Mouse (Mus musculus) forebrain, embryonic 12.5 days (tissue): ENCODE measurements around the gene Hoxc8. TPM values are rescaled to one million over a fixed set of nuclear protein-coding genes. Genes with fewer than 3 reads are reported as not detected.

ENCODE experiments used
- ATAC-seq: fragments of 200-750 bp; cut with Nextera tagmentation; 2 replicates; pipeline ENCODE4 v1.8.0; 2017; ENCODE audit warnings: moderate TSS enrichment; ENCODE audit not compliant: low FRiP score
- H3K27ac ChIP-seq: fragments of 300-500 bp; sonication (generic); 2 replicates; pipeline ENCODE4 v1.5.1; 2016; ENCODE audit warnings: mild to moderate bottlenecking
- H3K27me3 ChIP-seq: fragments of 300-500 bp; sonication (generic); 2 replicates; pipeline ENCODE4 v1.6.1; 2016; ENCODE audit warnings: mild to moderate bottlenecking
- H3K36me3 ChIP-seq: fragments of 300-500 bp; sonication (generic); replicated peaks from 2 replicates; pipeline ENCODE4 v1.6.1; 2016; ENCODE audit warnings: mild to moderate bottlenecking
- H3K4me1 ChIP-seq: fragments of 300-500 bp; sonication (generic); 2 replicates; pipeline ENCODE4 v1.6.1; 2016
- H3K4me2 ChIP-seq: fragments of 300-500 bp; sonication (generic); 2 replicates; pipeline ENCODE4 v1.6.1; 2016; ENCODE audit warnings: mild to moderate bottlenecking, moderate library complexity
- H3K4me3 ChIP-seq: fragments of 300-500 bp; sonication (generic); replicated peaks from 2 replicates; pipeline ENCODE4 v1.5.1; 2016; ENCODE audit warnings: mild to moderate bottlenecking
- H3K9ac ChIP-seq: fragments of 300-500 bp; sonication (generic); 2 replicates; pipeline ENCODE4 v1.6.1; 2016; ENCODE audit warnings: mild to moderate bottlenecking
- H3K9me3 ChIP-seq: fragments of 300-500 bp; sonication (generic); 2 replicates; pipeline ENCODE4 v1.6.1; 2016
- WGBS: fragments of 180-500 bp; shearing (Covaris S2); methylation state at CpG from one replicate; pipeline ENCODE4 v1.1.7; 2016; 5-methylcytosine and 5-hydroxymethylcytosine counted together
- polyA plus RNA-seq: library from polyadenylated mRNA; unstranded; fragments of >200 nt; fragmentation: Nextera tagmentation; extraction: Ambion mirVana; gene quantifications from 2 replicates; pipeline ENCODE4 v1.2.1, GENCODE M21; 2016

Hoxc8 gene
- polyA plus RNA-seq, 1 experiment from 2014 or later: not detected

DNA sequence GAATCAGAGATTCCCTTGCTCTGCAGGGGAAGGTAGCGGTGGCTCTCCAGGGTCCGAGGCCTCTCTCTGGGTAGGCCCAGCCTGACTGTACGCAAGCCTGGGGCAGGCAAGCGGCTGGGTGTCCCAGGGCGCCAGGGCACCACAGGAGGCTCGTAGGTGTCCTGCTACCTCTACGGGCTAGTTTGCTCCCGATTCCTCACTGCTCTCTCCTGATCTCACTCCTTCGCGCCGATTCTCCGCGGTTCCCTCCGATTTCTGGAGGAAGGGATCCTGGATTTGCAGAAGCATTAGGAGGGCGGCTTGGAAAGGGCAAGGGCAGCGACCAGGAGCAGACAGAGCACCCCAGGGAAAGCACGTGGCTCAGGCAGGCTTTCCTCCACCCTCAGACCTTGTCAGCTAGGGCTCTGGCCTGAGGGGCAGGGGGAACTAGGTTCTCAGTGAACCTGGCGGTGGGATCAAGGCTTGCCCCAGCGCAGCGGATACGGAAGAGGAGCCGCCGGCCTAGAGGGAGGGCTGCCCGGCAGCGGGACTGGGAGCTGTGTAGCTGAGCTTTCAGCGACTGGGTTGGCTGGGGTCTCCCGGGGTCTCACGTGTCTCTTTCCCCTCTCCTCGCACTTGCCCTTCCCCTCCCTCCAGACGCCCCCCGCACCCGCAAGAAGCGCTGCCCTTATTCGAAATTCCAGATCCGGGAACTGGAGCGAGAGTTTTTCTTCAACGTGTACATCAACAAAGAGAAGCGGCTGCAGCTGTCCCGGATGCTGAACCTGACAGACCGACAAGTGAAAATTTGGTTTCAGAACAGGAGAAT is 34.4 kb upstream of the Hoxc8 start:
- H3K27me3 ChIP-seq: peaks cover 98% of the 10 kb centered on the region
- no peak overlapping the region for H3K27ac ChIP-seq
- no peak overlapping the region for H3K4me2 ChIP-seq
- ATAC-seq: no peak
- H3K4me1 ChIP-seq: no peaks in the 10 kb centered on the region
- no peak overlapping the region for H3K4me3 ChIP-seq
- no peaks in the 10 kb centered on the region for H3K9me3 ChIP-seq
- under 1% methylated on average over 40 of the region's 40 CpGs for WGBS
- no peak overlapping the region for H3K9ac ChIP-seq
- no peaks in the 10 kb centered on the region for H3K36me3 ChIP-seq

DNA sequence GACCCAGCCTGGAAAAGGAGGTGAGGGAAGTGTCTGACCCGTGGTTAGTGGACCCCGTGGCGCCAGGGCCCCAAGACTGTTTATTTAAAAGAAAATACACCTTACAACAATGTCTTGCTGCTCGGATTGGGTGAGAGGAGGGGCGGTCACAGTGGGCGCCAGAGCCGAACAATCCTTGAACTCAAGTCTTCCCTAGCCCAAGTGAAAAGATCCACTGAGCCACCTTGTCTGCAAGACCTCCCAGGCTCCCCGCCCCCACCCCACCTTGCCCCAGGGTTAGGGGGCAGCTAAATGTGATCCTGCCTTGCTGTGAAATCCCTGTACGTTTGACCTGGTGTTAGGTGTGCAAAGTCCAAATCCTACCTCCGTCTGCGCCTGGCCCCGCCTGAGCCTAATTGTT is 33.5 kb upstream of the Hoxc8 start:
- H3K27me3 ChIP-seq: peaks cover 98% of the 10 kb centered on the region
- H3K9me3 ChIP-seq: no peaks in the 10 kb centered on the region
- H3K4me2 ChIP-seq: no peak overlapping the region
- no peak overlapping the region for H3K4me3 ChIP-seq
- ATAC-seq: no peak
- H3K27ac ChIP-seq: no peak overlapping the region
- H3K9ac ChIP-seq: no peak overlapping the region
- H3K4me1 ChIP-seq: no peaks in the 10 kb centered on the region
- no peaks in the 10 kb centered on the region for H3K36me3 ChIP-seq
- under 1% methylated on average over 12 of the region's 12 CpGs for WGBS

DNA sequence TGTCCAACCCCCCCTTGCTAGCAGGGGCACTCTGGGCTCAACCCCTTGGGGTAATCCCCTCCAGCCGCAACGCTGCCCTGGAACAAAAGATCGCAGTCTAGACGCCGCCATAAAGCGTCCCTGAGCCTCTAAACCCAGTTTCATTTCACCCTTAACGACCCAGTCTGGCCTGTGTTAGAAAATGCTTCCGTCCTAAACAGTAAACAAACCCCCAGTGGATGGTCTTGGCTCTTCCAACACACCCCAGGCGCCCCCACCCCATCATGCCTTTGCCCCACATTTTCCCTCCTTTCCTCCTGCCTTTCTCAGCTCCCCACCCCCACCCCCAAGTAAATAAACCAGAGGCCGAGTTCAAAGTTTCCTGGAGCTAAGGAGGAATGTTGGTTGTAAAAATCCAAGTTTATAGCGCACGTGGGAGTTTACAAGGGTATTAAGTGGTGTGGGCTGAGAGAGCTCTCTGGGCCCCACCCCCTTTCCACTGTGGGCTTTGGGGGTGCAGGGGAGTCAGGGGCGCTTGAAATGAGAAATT is 30.7 kb upstream of the Hoxc8 start:
- peaks cover 97% of the 10 kb centered on the region for H3K27me3 ChIP-seq
- no peaks in the 10 kb centered on the region for H3K9me3 ChIP-seq
- no peaks in the 10 kb centered on the region for H3K4me1 ChIP-seq
- H3K36me3 ChIP-seq: no peaks in the 10 kb centered on the region
- no peak overlapping the region for H3K4me2 ChIP-seq
- H3K27ac ChIP-seq: no peak overlapping the region
- H3K9ac ChIP-seq: no peak overlapping the region
- ATAC-seq: no peak
- WGBS: under 1% methylated on average over 13 of the region's 13 CpGs
- no peak overlapping the region for H3K4me3 ChIP-seq

DNA sequence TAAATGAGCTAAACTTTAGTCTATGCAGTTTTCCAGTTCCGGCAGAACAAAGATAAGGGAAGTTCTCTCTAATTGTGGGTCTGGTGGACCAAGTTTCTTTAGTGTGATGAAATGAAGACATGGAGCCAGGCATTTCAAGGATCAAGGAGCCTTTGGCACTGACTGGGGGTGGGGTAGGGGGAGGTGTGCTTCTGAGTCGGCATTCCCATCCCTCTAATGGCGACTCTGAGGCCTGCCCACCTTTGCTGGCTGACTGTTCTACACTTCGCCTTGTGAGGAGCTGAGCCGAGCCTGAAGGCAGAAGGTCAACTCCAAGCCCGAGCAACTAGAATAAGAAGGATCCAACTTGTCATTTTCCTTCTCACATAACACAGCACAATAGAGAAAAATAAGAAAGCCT is 28.7 kb upstream of the Hoxc8 start:
- no peak for ATAC-seq
- 7% methylated on average over 6 of the region's 6 CpGs for WGBS
- Histone ChIP-seq H3K27me3 (peaks cover 97% of the 10 kb centered on the region), H3K9ac (no peak overlapping the region), H3K4me1 (peaks cover 2% of the 10 kb centered on the region; the same call in 1 of the 2 replicates), H3K27ac (no peak overlapping the region), H3K4me3 (no peak overlapping the region), H3K36me3 (no peaks in the 10 kb centered on the region), H3K4me2 (no peak overlapping the region), H3K9me3 (no peaks in the 10 kb centered on the region)

DNA sequence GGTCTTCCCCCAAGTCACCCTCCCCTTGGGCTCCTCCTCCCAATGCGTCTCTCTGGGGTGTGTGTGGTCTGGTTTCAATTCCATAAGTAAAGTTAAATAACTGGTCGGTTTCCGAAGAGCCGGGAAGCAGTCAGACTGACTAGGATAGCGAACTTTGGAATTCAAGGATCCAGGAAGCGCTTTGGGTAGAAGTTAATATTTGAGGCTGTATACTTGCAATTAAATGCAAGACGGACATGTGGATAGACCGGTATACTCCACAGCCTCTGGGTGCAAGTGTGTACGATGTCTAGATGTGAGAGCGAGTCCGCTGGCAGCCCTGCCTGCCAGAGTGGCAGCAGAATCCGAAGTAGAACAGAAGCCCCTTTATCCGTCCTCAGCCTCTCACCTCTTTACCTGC is 27.9 kb upstream of the Hoxc8 start:
- no peak overlapping the region for H3K27ac ChIP-seq
- H3K4me1 ChIP-seq: peaks cover 4% of the 10 kb centered on the region; the same call in 1 of the 2 replicates
- no peak overlapping the region for H3K4me3 ChIP-seq
- H3K9me3 ChIP-seq: no peaks in the 10 kb centered on the region
- H3K36me3 ChIP-seq: no peaks in the 10 kb centered on the region
- H3K27me3 ChIP-seq: peaks cover 97% of the 10 kb centered on the region
- ATAC-seq: no peak
- H3K9ac ChIP-seq: no peak overlapping the region
- WGBS: 2% methylated on average over 13 of the region's 13 CpGs
- H3K4me2 ChIP-seq: no peak overlapping the region

DNA sequence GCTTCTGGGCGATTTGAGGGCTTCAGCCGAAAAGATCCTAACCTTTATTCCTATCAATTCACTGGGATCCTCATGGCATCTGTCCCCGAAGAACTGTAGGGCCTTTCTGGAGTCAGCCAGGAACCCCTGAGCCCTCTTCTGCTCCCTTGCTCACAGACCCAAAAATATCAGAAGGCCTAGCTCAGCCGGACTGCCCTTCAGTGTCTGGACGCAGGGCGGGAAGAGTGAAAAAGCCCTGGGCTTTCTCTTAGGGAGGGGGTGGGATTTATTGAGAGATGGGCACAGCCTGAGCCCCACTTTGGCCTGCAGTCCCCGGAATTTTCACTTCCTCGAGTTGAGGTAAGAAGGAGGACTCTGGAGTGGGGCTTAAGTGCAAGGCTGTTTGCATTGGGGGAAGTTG is 27.1 kb upstream of the Hoxc8 start:
- 2% methylated on average over 8 of the region's 8 CpGs for WGBS

DNA sequence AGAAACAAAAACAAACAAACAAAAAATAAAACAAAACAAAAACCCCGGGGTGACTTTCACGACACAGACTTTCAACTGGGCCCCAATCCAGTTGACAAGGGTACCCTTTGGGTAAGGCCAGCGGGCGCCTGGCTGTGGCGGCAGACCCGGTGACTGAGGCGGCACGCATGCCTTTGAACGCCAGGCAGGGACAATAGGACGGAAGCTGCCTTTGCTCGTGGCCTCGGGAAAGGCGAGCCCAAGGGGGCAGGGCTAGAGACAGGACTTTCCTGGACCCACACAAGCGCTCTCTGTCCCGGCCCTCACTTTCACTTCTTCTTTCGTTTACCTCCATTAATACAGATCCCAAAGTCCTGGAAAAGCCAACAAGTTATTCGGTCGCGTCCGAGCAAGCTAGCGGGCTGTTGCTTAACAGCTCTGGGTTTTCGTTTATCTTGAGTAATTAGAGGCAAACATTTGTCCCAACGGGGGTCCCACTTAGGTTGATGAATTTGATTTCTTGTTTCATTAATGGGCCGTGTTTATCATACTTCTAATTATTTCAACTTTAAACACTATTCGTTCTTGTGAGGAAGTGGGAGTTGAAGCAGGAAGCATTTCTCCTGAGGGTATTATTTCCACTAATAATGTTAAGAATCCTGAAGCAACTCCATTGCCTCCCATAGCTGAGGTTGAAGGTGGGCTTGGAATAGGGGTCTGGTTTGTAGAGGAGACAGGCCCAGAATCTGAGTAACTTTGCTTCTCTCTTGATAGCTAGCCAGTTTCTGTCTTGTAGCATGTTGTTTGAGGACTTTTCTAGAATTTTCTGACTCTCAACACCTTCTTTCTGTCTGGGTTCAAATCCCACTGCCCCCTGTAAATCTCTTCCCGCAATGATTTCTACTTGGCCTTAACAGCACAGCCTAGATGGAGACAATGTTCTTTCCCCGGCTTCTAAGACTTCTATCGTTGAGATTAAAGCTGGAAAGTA is 26.5 kb upstream of the Hoxc8 start:
- Histone ChIP-seq H3K4me2 (no peak overlapping the region), H3K27me3 (peaks cover 97% of the 10 kb centered on the region), H3K9me3 (no peaks in the 10 kb centered on the region), H3K27ac (no peak overlapping the region), H3K9ac (no peak overlapping the region), H3K4me3 (no peak overlapping the region), H3K4me1 (peaks cover 4% of the 10 kb centered on the region; the same call in 1 of the 2 replicates), H3K36me3 (no peaks in the 10 kb centered on the region)
- 1% methylated on average over 28 of the region's 28 CpGs for WGBS
- no peak for ATAC-seq

More for the DNA sequence above, 27.1 kb upstream of the Hoxc8 start:
- peaks cover 97% of the 10 kb centered on the region for H3K27me3 ChIP-seq
- no peak overlapping the region for H3K27ac ChIP-seq
- no peak overlapping the region for H3K4me2 ChIP-seq
- peaks cover 4% of the 10 kb centered on the region; the same call in 1 of the 2 replicates for H3K4me1 ChIP-seq
- no peak for ATAC-seq
- no peak overlapping the region for H3K4me3 ChIP-seq
- no peaks in the 10 kb centered on the region for H3K9me3 ChIP-seq
- H3K9ac ChIP-seq: no peak overlapping the region
- no peaks in the 10 kb centered on the region for H3K36me3 ChIP-seq

DNA sequence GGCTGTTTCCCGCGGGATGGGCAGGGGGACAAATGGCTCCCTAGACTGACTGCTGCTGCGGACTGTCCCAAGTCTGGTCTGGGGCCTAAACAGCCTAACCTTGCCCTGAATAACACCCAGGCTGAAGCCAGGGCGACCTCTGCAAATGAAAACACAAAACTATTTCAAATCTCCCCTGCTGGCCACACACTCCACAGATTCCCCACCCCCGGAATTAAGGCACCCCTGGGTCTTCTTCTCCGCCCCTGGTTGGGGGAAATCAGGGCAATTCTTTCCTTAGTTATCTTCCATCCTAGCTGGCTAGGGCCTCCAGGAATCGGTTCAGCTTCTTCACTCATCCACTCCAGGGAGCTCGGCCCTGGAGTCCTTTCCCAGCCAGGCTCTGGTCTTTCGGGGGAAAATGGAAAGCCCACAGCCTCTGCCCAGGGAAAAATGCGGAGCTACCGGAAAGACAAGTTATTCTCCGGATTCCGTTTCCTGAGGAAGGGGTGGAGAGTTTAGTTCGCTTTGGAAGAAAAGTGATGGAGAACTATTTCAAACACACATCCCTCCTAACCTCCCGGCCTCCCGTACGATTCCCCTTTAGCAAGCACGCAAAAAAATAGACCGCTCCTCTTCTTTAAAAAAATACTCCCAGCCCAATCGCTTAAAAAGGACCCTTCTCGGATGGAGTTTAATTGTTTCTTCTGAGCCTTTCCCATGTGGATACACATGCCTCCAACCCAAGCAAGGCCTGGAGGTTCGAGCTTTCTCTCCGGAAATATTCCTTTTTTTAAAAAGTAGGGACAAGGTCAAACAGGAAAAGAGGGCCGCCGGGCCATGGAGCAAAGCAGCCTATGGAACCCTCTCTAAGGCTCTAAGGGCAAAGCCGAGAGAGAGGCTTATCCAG is 25.2 kb upstream of the Hoxc8 start:
- 3% methylated on average over 26 of the region's 26 CpGs for WGBS
- no peak overlapping the region for H3K4me2 ChIP-seq

DNA sequence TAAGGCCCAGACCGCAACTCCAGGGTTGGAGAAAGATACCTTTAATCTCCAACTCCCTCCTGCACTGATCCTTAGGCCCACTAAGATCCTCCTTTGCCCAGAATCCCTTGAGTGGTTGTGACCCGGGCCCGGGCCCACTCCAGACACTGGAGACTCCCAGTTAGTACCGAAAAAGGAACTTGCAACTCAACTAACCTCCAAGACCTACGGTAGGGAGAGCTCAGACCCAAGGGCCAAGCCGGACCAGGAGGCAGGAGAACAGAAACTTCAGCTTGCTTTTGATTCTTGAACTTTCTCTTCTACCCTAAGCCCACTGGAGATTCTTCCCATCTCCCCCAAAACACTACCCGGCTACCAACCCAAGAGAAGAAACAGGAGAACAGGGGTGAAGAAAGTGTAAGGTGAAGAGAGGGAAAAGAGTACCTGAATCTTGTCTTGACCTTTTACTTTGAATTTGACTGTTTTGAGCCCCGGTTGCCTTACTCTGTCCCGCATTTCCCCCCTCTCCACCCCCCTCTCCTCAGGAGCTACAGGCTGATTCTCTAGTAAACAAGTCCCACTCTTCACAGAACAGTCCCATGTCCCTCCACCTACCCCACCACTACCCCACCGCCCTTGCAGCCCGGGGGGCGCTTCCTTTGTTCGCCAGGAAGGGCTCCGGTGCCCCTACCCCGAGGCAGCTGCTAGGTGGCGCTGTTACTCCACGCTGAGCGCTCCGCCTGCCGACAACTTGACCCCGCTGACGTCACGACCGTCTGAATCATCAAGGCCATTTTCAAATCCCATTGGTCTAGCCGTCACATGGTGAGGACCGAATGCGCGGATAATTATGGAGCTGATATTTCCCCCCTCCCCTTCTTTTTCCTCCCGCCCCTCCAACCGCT is 24.3 kb upstream of the Hoxc8 start:
- Histone ChIP-seq H3K9ac (no peak overlapping the region), H3K4me3 (0 out of 2 replicates have a peak overlapping the region, but pooled peaks have one; percentile 1), H3K36me3 (no peaks in the 10 kb centered on the region), H3K4me2 (peak overlapping the region; percentile 31), H3K9me3 (no peaks in the 10 kb centered on the region), H3K27ac (no peak overlapping the region), H3K27me3 (peaks cover 98% of the 10 kb centered on the region), H3K4me1 (peaks cover 4% of the 10 kb centered on the region; the same call in 1 of the 2 replicates)
- peak; percentile 46; the same call in 1 of the 2 replicates for ATAC-seq
- 3% methylated on average over 30 of the region's 30 CpGs for WGBS

More for the DNA sequence above, 25.2 kb upstream of the Hoxc8 start:
- Histone ChIP-seq H3K9me3 (no peaks in the 10 kb centered on the region), H3K4me1 (peaks cover 4% of the 10 kb centered on the region; the same call in 1 of the 2 replicates), H3K27ac (no peak overlapping the region), H3K4me3 (no peak overlapping the region), H3K27me3 (peaks cover 98% of the 10 kb centered on the region), H3K9ac (no peak overlapping the region), H3K36me3 (no peaks in the 10 kb centered on the region)
- ATAC-seq: no peak

DNA sequence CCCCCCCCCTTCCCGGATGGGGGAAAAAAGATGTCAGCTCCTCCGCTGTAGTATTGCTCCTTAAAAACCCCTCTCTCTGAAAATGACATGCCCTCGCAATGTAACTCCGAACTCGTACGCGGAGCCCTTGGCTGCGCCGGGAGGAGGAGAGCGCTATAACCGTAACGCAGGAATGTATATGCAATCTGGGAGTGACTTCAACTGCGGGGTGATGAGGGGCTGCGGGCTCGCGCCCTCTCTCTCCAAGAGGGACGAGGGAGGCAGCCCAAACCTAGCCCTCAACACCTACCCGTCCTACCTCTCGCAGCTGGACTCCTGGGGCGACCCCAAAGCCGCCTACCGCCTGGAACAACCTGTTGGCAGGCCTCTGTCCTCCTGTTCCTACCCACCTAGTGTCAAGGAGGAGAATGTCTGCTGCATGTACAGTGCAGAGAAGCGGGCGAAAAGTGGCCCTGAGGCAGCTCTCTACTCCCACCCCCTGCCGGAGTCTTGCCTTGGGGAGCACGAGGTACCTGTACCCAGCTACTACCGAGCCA is 23.6 kb upstream of the Hoxc8 start, which contains the start of gene Hoxc10:
Gene Hoxc10, plus strand, starts transcription at position 21 of the 536 bp plus-strand sequence.
- peak within 1 kb of the TSS; percentile 31 for H3K4me2 ChIP-seq
- 4% methylated on average over 27 of the region's 27 CpGs for WGBS
- no peak within 1 kb of the TSS for H3K9ac ChIP-seq

More for the DNA sequence above, 23.6 kb upstream of the Hoxc8 start, which contains the start of gene Hoxc10:
- H3K9me3 ChIP-seq: no peaks in the 10 kb centered on the region
- ATAC-seq: peak; percentile 17; the same call in 1 of the 2 replicates
- H3K36me3 ChIP-seq: no peaks in the 10 kb centered on the region
- H3K27me3 ChIP-seq: peaks cover 98% of the 10 kb centered on the region
- H3K27ac ChIP-seq: no peak within 1 kb of the TSS
- H3K4me1 ChIP-seq: peaks cover 4% of the 10 kb centered on the region; the same call in 1 of the 2 replicates
- 0 out of 2 replicates have a peak within 1 kb of the TSS, but pooled peaks have one; percentile 1 for H3K4me3 ChIP-seq
